Mouse (Mus musculus): ENCODE measurements around the gene Zfp131. TPM values are rescaled to one million over a fixed set of nuclear protein-coding genes. Genes with fewer than 3 reads are reported as not detected.

Gene Zfp131
- polyA plus RNA-seq, 1 experiment = 40.8 TPM

- no peaks in the 10 kb centered on the region for H3K9me3 ChIP-seq (replicated peaks; ENCODE audit: control insufficient read depth, insufficient read depth, low read length, poor library complexity, severe bottlenecking)
- H3K27me3 ChIP-seq (ENCODE audit: control insufficient read depth, insufficient read depth, low read length, poor library complexity, severe bottlenecking) = peaks cover 1% of the 10 kb centered on the region; the same call in 1 of the 2 replicates
- no peak overlapping the region for H3K9ac ChIP-seq (ENCODE audit: low read depth, poor library complexity, severe bottlenecking)
- no peak overlapping the region for H3K4me3 ChIP-seq (ENCODE audit: low read depth, low read length)
- H3K36me3 ChIP-seq (ENCODE audit: control insufficient read depth, insufficient read depth, low read length, poor library complexity, severe bottlenecking) = no peaks in the 10 kb centered on the region
- TF ChIP-seq CTCF (IDR thresholded peaks at IDR 0.05; ENCODE audit: low read depth, low read length) = no peak
- no peak overlapping the region for H3K27ac ChIP-seq (ENCODE audit: insufficient read depth, low read length)
- no peaks in the 10 kb centered on the region for H3K4me1 ChIP-seq (ENCODE audit: control insufficient read depth, insufficient read depth, low read length)
Measured at GRCm38 (mm10) chr13:119817579-119818206, 27.0 kb upstream of the Zfp131 start.

- H3K27ac ChIP-seq (ENCODE audit: insufficient read depth, low read length) = no peak overlapping the region
- no peaks in the 10 kb centered on the region for H3K4me1 ChIP-seq (ENCODE audit: control insufficient read depth, insufficient read depth, low read length)
- no peaks in the 10 kb centered on the region for H3K36me3 ChIP-seq (ENCODE audit: control insufficient read depth, insufficient read depth, low read length, poor library complexity, severe bottlenecking)
- no peaks in the 10 kb centered on the region for H3K9me3 ChIP-seq (replicated peaks; ENCODE audit: control insufficient read depth, insufficient read depth, low read length, poor library complexity, severe bottlenecking)
- no peak for TF ChIP-seq POLR2A (IDR thresholded peaks at IDR 0.05; ENCODE audit: insufficient read depth, low read length)
- TF ChIP-seq EP300 (IDR thresholded peaks at IDR 0.05; ENCODE audit: insufficient read depth, low read depth, low read length) = no peak
- TF ChIP-seq CTCF (IDR thresholded peaks at IDR 0.05; ENCODE audit: low read depth, low read length) = no peak
- H3K4me3 ChIP-seq (ENCODE audit: low read depth, low read length) = no peak overlapping the region
- H3K9ac ChIP-seq (ENCODE audit: low read depth, poor library complexity, severe bottlenecking) = no peak overlapping the region
- H3K27me3 ChIP-seq (ENCODE audit: control insufficient read depth, insufficient read depth, low read length, poor library complexity, severe bottlenecking) = peaks cover 1% of the 10 kb centered on the region; the same call in 1 of the 2 replicates
Measured at GRCm38 (mm10) chr13:119816798-119817197, 26.1 kb upstream of the Zfp131 start.

GRCm38 (mm10) chr13:119810031-119810430, 19.3 kb upstream of the Zfp131 start:
- Histone ChIP-seq H3K9me3 (replicated peaks; ENCODE audit: control insufficient read depth, insufficient read depth, low read length, poor library complexity, severe bottlenecking) (no peaks in the 10 kb centered on the region), H3K4me3 (ENCODE audit: low read depth, low read length) (no peak overlapping the region), H3K27ac (ENCODE audit: insufficient read depth, low read length) (no peak overlapping the region), H3K27me3 (ENCODE audit: control insufficient read depth, insufficient read depth, low read length, poor library complexity, severe bottlenecking) (0 out of 2 replicates have a peak, but pooled peaks cover 1% of the 10 kb centered on the region), H3K9ac (ENCODE audit: low read depth, poor library complexity, severe bottlenecking) (no peak overlapping the region), H3K36me3 (ENCODE audit: control insufficient read depth, insufficient read depth, low read length, poor library complexity, severe bottlenecking) (no peaks in the 10 kb centered on the region), H3K4me1 (ENCODE audit: control insufficient read depth, insufficient read depth, low read length) (no peaks in the 10 kb centered on the region)
- TF ChIP-seq POLR2A (IDR thresholded peaks at IDR 0.05; ENCODE audit: insufficient read depth, low read length) = no peak
- no peak for TF ChIP-seq CTCF (IDR thresholded peaks at IDR 0.05; ENCODE audit: low read depth, low read length)
- TF ChIP-seq EP300 (IDR thresholded peaks at IDR 0.05; ENCODE audit: insufficient read depth, low read depth, low read length) = no peak

- no peaks in the 10 kb centered on the region for H3K9me3 ChIP-seq (replicated peaks; ENCODE audit: control insufficient read depth, insufficient read depth, low read length, poor library complexity, severe bottlenecking)
- 0 out of 2 replicates have a peak, but pooled peaks cover 1% of the 10 kb centered on the region for H3K27me3 ChIP-seq (ENCODE audit: control insufficient read depth, insufficient read depth, low read length, poor library complexity, severe bottlenecking)
- TF ChIP-seq CTCF (IDR thresholded peaks at IDR 0.05; ENCODE audit: low read depth, low read length) (no peak), POLR2A (IDR thresholded peaks at IDR 0.05; ENCODE audit: insufficient read depth, low read length) (no peak), EP300 (IDR thresholded peaks at IDR 0.05; ENCODE audit: insufficient read depth, low read depth, low read length) (no peak)
- no peak overlapping the region for H3K27ac ChIP-seq (ENCODE audit: insufficient read depth, low read length)
- no peaks in the 10 kb centered on the region for H3K36me3 ChIP-seq (ENCODE audit: control insufficient read depth, insufficient read depth, low read length, poor library complexity, severe bottlenecking)
- H3K9ac ChIP-seq (ENCODE audit: low read depth, poor library complexity, severe bottlenecking) = no peak overlapping the region
- H3K4me3 ChIP-seq (ENCODE audit: low read depth, low read length) = no peak overlapping the region
- no peaks in the 10 kb centered on the region for H3K4me1 ChIP-seq (ENCODE audit: control insufficient read depth, insufficient read depth, low read length)
Measured at GRCm38 (mm10) chr13:119808937-119809336, 18.2 kb upstream of the Zfp131 start.

- Histone ChIP-seq H3K4me3 (ENCODE audit: low read depth, low read length) (no peak overlapping the region), H3K4me1 (ENCODE audit: control insufficient read depth, insufficient read depth, low read length) (no peaks in the 10 kb centered on the region), H3K27ac (ENCODE audit: insufficient read depth, low read length) (no peak overlapping the region), H3K27me3 (ENCODE audit: control insufficient read depth, insufficient read depth, low read length, poor library complexity, severe bottlenecking) (no peaks in the 10 kb centered on the region), H3K9ac (ENCODE audit: low read depth, poor library complexity, severe bottlenecking) (no peak overlapping the region), H3K36me3 (ENCODE audit: control insufficient read depth, insufficient read depth, low read length, poor library complexity, severe bottlenecking) (no peaks in the 10 kb centered on the region), H3K9me3 (replicated peaks; ENCODE audit: control insufficient read depth, insufficient read depth, low read length, poor library complexity, severe bottlenecking) (no peaks in the 10 kb centered on the region)
- TF ChIP-seq POLR2A (IDR thresholded peaks at IDR 0.05; ENCODE audit: insufficient read depth, low read length) (no peak), EP300 (IDR thresholded peaks at IDR 0.05; ENCODE audit: insufficient read depth, low read depth, low read length) (no peak), CTCF (IDR thresholded peaks at IDR 0.05; ENCODE audit: low read depth, low read length) (no peak)
Measured at GRCm38 (mm10) chr13:119797656-119798055, 7.0 kb upstream of the Zfp131 start.

- Histone ChIP-seq H3K27me3 (ENCODE audit: control insufficient read depth, insufficient read depth, low read length, poor library complexity, severe bottlenecking) (no peaks in the 10 kb centered on the region), H3K36me3 (ENCODE audit: control insufficient read depth, insufficient read depth, low read length, poor library complexity, severe bottlenecking) (peaks cover 10% of the 10 kb centered on the region), H3K9ac (ENCODE audit: low read depth, poor library complexity, severe bottlenecking) (no peak overlapping the region; the same call in 1 of the 2 replicates), H3K4me1 (ENCODE audit: control insufficient read depth, insufficient read depth, low read length) (no peaks in the 10 kb centered on the region), H3K27ac (ENCODE audit: insufficient read depth, low read length) (no peak overlapping the region), H3K4me3 (ENCODE audit: low read depth, low read length) (no peak overlapping the region), H3K9me3 (replicated peaks; ENCODE audit: control insufficient read depth, insufficient read depth, low read length, poor library complexity, severe bottlenecking) (no peaks in the 10 kb centered on the region)
- no peak for TF ChIP-seq EP300 (IDR thresholded peaks at IDR 0.05; ENCODE audit: insufficient read depth, low read depth, low read length)
- no peak for TF ChIP-seq POLR2A (IDR thresholded peaks at IDR 0.05; ENCODE audit: insufficient read depth, low read length)
- no peak for TF ChIP-seq CTCF (IDR thresholded peaks at IDR 0.05; ENCODE audit: low read depth, low read length)
Measured at GRCm38 (mm10) chr13:119792791-119793404, 2.2 kb upstream of the Zfp131 start.

All from ES-Bruce4 (cell line).